24 mouse cellular contexts compared by ENCODE assay signal in the genomic region with DNA sequence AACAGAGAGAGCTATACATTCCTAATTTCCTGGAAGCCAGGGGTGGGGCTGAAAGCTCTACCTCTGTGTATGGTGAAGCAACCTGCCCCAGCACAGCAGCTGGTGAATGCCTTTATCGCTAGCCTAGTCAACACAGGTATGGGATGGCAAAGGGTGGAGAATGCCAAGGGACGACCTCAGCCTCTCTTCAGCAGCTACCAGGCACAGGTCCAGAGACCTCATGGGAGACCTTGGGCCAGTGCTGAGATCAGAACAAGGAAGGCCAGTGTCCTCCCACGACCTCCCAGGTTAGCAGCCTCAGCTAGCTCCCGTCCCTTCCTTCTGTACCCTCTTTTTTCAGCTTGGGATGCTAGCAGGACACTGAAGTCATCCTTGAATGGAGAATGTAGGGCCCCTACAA.
A peak's percentile ranks its signal among the peaks of the same experiment; 100 is the strongest.
DNase-seq lines count a peak whose midpoint lies in the region; ATAC-seq and TF ChIP-seq lines count a peak whose summit lies in the region.
"Had no signal": no experiment of that assay in that cellular context is flagged by ENCODE, and none has a peak within 500 bp of the region (broad histone marks: within the 10 kb centered on the region; RNA-seq: fewer than 3 reads in every experiment).

No protein-coding gene starts in this region.

- no peak overlapping the region for H3K27ac ChIP-seq in heart, embryonic 11.5 days (ENCODE audit: low read depth, low read length)
- H3K27ac ChIP-seq: embryonic facial prominence, embryonic 12.5 days; embryonic facial prominence, embryonic 15.5 days; forebrain, embryonic 15.5 days; heart, embryonic 15.5 days; hindbrain, embryonic 12.5 days; intestine, embryonic 15.5 days had no signal

- H3K4me1 ChIP-seq in heart, embryonic 11.5 days (ENCODE audit: control insufficient read depth, insufficient read depth, low read length) = no peaks in the 10 kb centered on the region
- H3K4me1 ChIP-seq in G1E (ENCODE audit: insufficient read depth, low read depth, low read length) = no peaks in the 10 kb centered on the region
- H3K4me1 ChIP-seq: embryonic facial prominence, embryonic 12.5 days; heart, embryonic 12.5 days; heart, embryonic 15.5 days; intestine, embryonic 15.5 days had no signal

- H3K4me2 ChIP-seq in heart, embryonic 11.5 days = no peak overlapping the region
- H3K4me2 ChIP-seq: embryonic facial prominence, embryonic 12.5 days; embryonic facial prominence, embryonic 15.5 days; forebrain, embryonic 15.5 days; heart, embryonic 12.5 days; heart, embryonic 15.5 days; hindbrain, embryonic 12.5 days; intestine, embryonic 15.5 days had no signal

- no peak overlapping the region for H3K4me3 ChIP-seq in heart, embryonic 11.5 days (ENCODE audit: low read depth, low read length)
- H3K4me3 ChIP-seq in G1E (ENCODE audit: low read depth, low read length) = 0 out of 2 replicates have a peak overlapping the region, but pooled peaks have one; percentile 2
- H3K4me3 ChIP-seq: embryonic facial prominence, embryonic 12.5 days; embryonic facial prominence, embryonic 15.5 days; forebrain, embryonic 15.5 days; heart, embryonic 12.5 days; heart, embryonic 15.5 days; hindbrain, embryonic 12.5 days; intestine, embryonic 15.5 days had no signal

- H3K36me3 ChIP-seq in heart, embryonic 11.5 days (ENCODE audit: control insufficient read depth, insufficient read depth, low read length) = no peaks in the 10 kb centered on the region
- H3K36me3 ChIP-seq in G1E (replicated peaks) = no peaks in the 10 kb centered on the region
- H3K36me3 ChIP-seq: embryonic facial prominence, embryonic 12.5 days; embryonic facial prominence, embryonic 15.5 days; forebrain, embryonic 15.5 days; heart, embryonic 12.5 days; heart, embryonic 15.5 days; hindbrain, embryonic 12.5 days; intestine, embryonic 15.5 days had no signal

- TF ChIP-seq CTCF in G1E (IDR thresholded peaks at IDR 0.05; ENCODE audit: low read depth, low read length) = no peak

- H3K27me3 ChIP-seq in heart, embryonic 11.5 days (ENCODE audit: control insufficient read depth, insufficient read depth, low read length) = peaks cover 19% of the 10 kb centered on the region
- H3K27me3 ChIP-seq in G1E (ENCODE audit: insufficient read depth, low read length) = no peaks in the 10 kb centered on the region
- H3K27me3 ChIP-seq: forebrain, embryonic 15.5 days had no signal

- 85% methylated on average over 4 of the region's 4 CpGs for WGBS in heart, embryonic 11.5 days (ENCODE audit: insufficient replicate concordance)

- H3K9ac ChIP-seq in heart, embryonic 11.5 days (ENCODE audit: low read depth, low read length) = no peak overlapping the region
- H3K9ac ChIP-seq: embryonic facial prominence, embryonic 12.5 days; embryonic facial prominence, embryonic 15.5 days; forebrain, embryonic 15.5 days; heart, embryonic 12.5 days; heart, embryonic 15.5 days; hindbrain, embryonic 12.5 days; intestine, embryonic 15.5 days had no signal

- ATAC-seq in heart, embryonic 11.5 days (replicated peaks; ENCODE audit: insufficient number of reproducible peaks, low FRiP score, low TSS enrichment) = no peak
- no peak for ATAC-seq in G1E (ENCODE audit: extremely low read depth, insufficient number of reproducible peaks, low FRiP score, poor library complexity, severe bottlenecking)
- ATAC-seq: forebrain, embryonic 15.5 days; hindbrain, embryonic 16.5 days; intestine, embryonic 15.5 days had no signal

- peak; percentile 82 for DNase-seq in heart, adult 11 months
- no peak for DNase-seq in G1E (ENCODE audit: low spot score)
- DNase-seq in adrenal gland, adult 8-10 months = peak; percentile 59
- peak; percentile 26 for DNase-seq in adrenal gland, postnatal 25 days
- no peak for DNase-seq in layer of hippocampus, adult 9-11 months
- DNase-seq in cerebellum, postnatal 25 days = no peak
- DNase-seq: B cell, adult 2 months; cerebellum, adult 18-20 months; cerebellum, adult 9-10 months; cerebellum, postnatal 14 days; gastrocnemius, postnatal 25 days; heart, postnatal 10 days; heart, postnatal 4 days; kidney, adult 11 months; kidney, adult 8-10 months had no signal

- no peaks in the 10 kb centered on the region for H3K9me3 ChIP-seq in heart, embryonic 11.5 days (replicated peaks; ENCODE audit: control insufficient read depth, low read length)
- peaks cover 76% of the 10 kb centered on the region for H3K9me3 ChIP-seq in G1E (replicated peaks)
- H3K9me3 ChIP-seq: embryonic facial prominence, embryonic 12.5 days; embryonic facial prominence, embryonic 15.5 days; forebrain, embryonic 15.5 days; heart, embryonic 12.5 days; heart, embryonic 15.5 days; hindbrain, embryonic 12.5 days; intestine, embryonic 15.5 days had no signal

Comparison
In these comparisons a context has a peak if more than half of its experiments do, and no peak if none do; other contexts are left out.
1. DNase-seq: peak in heart, adult 11 months (single experiment), adrenal gland, adult 8-10 months (single experiment) and adrenal gland, postnatal 25 days (single experiment); none in G1E (single experiment), layer of hippocampus, adult 9-11 months (single experiment) and cerebellum, postnatal 25 days (0 of 2).